Mouse (Mus musculus): ENCODE measurements around the gene D330045A20Rik.

GRCm38 (mm10) chrX:139432550-139432949 is 47.6 kb upstream of the D330045A20Rik start:
- TF ChIP-seq CTCF (IDR thresholded peaks at IDR 0.05; ENCODE audit: low read depth) (no peak), EP300 (optimal IDR thresholded peaks at IDR 0.05) (no peak)
